ENCODE assay signal across 1 mouse cellular context in the genomic region with DNA sequence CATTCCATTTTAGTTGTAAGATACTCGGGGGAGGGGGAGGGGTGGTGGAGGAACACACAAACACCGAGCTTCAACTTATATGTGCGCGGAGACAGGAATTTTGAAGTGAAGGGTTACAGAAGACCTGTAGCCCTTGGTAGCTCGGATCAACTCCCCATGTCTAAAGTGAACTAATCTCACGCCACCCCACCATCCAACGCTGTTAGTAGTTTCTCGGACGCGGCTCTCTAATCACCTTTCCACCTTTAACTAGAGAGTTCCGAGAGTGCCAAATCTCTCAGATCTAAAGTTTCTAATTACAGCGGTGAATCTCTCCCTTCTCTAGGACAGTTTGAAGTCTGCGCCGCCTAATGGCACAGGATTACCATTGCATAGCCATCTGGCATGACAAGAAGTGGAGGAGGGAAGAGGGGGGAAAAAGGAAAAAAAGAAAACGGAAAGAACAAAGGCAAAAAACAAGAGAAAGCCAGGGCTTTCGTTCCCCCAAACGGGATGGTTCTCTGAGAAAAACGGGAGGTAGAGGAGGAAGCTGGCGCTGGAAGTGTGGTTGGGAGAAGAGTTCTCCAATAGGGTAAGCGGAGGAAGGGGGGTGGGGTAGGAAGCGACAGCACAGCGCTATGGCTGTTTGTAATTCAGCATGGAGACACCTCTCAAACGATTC.
TF ChIP-seq lines count a peak whose summit lies in the region.

No protein-coding gene starts in this region.

TF ChIP-seq in myocyte, 11 proteins besides CTCF, POLR2A, EP300 and RAD21 (continued from another document):
- no peak for TF ChIP-seq SRF (IDR thresholded peaks at IDR 0.05; ENCODE audit: control insufficient read depth, insufficient read length, low read depth)
- no peak for TF ChIP-seq E2F4 (IDR thresholded peaks at IDR 0.05; ENCODE audit: insufficient read depth)
- TF ChIP-seq MYOG (IDR thresholded peaks at IDR 0.05; ENCODE audit: control insufficient read depth in 1 of 3, insufficient read depth in 1 of 3, insufficient read length in 2 of 3, low read depth in 2 of 3), result no peak
- no peak for TF ChIP-seq USF1 (IDR thresholded peaks at IDR 0.05; ENCODE audit: low read depth)
- TF ChIP-seq MAX (IDR thresholded peaks at IDR 0.05; ENCODE audit: low read depth), result no peak
- TF ChIP-seq CEBPB (IDR thresholded peaks at IDR 0.05; ENCODE audit: insufficient read depth, poor library complexity, severe bottlenecking), result no peak
- TF ChIP-seq MYOD1 (IDR thresholded peaks at IDR 0.05; ENCODE audit: control insufficient read depth in 1 of 3, insufficient read length in 2 of 3, low read depth in 2 of 3), result no peak
- no peak for TF ChIP-seq TCF3 (IDR thresholded peaks at IDR 0.05; ENCODE audit: insufficient read length, low read depth)
- TF ChIP-seq POLR2AphosphoS2 (IDR thresholded peaks at IDR 0.05; ENCODE audit: insufficient read length, low read depth), result no peak
